Mouse (Mus musculus): ENCODE results near the gene Pxk. TPM values are rescaled to one million over a fixed set of nuclear protein-coding genes. Genes with fewer than 3 reads are reported as not detected.

The Pxk gene
- total and polyA plus RNA-seq, 3 experiments, result 2.1 to 14.0 (median 5.3) TPM

GRCm38 (mm10) chr14:8095562-8095950, 2.5 kb upstream of the Pxk start:
- Histone ChIP-seq H3K4me1 (ENCODE audit: insufficient read depth, low read depth, low read length) (peaks cover 25% of the 10 kb centered on the region), H3K9me3 (replicated peaks) (no peaks in the 10 kb centered on the region), H3K36me3 (replicated peaks) (peaks cover 11% of the 10 kb centered on the region), H3K27me3 (ENCODE audit: insufficient read depth, low read length) (no peaks in the 10 kb centered on the region), H3K4me3 (ENCODE audit: low read depth, low read length) (no peak overlapping the region)
- DNase-seq (ENCODE audit: low spot score) (no peak), ATAC-seq (ENCODE audit: extremely low read depth, insufficient number of reproducible peaks, low FRiP score, poor library complexity, severe bottlenecking) (no peak)
- TF ChIP-seq GATA1 (IDR thresholded peaks at IDR 0.05; ENCODE audit: borderline replicate concordance, low read length) (no peak), POLR2AphosphoS5 (IDR thresholded peaks at IDR 0.05; ENCODE audit: insufficient replicate concordance, low read depth, low read length) (no peak), TAL1 (conservative IDR thresholded peaks at IDR 0.05; ENCODE audit: low read depth, low read length) (no peak), GATA2 (IDR thresholded peaks at IDR 0.05; ENCODE audit: borderline replicate concordance, low read depth, low read length) (no peak), CTCF (IDR thresholded peaks at IDR 0.05; ENCODE audit: low read depth, low read length) (no peak)

- Histone ChIP-seq H3K36me3 (replicated peaks) (peaks cover 3% of the 10 kb centered on the region), H3K27me3 (ENCODE audit: insufficient read depth, low read length) (no peaks in the 10 kb centered on the region), H3K4me1 (ENCODE audit: insufficient read depth, low read depth, low read length) (peaks cover 25% of the 10 kb centered on the region), H3K9me3 (replicated peaks) (no peaks in the 10 kb centered on the region), H3K4me3 (ENCODE audit: low read depth, low read length) (peak overlapping the region; percentile 79)
- TF ChIP-seq CTCF (IDR thresholded peaks at IDR 0.05; ENCODE audit: low read depth, low read length), result no peak
- no peak for TF ChIP-seq POLR2AphosphoS5 (IDR thresholded peaks at IDR 0.05; ENCODE audit: insufficient replicate concordance, low read depth, low read length)
- no peak for TF ChIP-seq TAL1 (conservative IDR thresholded peaks at IDR 0.05; ENCODE audit: low read depth, low read length)
- no peak for TF ChIP-seq GATA1 (IDR thresholded peaks at IDR 0.05; ENCODE audit: borderline replicate concordance, low read length)
- TF ChIP-seq GATA2 (IDR thresholded peaks at IDR 0.05; ENCODE audit: borderline replicate concordance, low read depth, low read length), result no peak
- no peak for DNase-seq (ENCODE audit: low spot score)
- no peak for ATAC-seq (ENCODE audit: extremely low read depth, insufficient number of reproducible peaks, low FRiP score, poor library complexity, severe bottlenecking)
Measured at GRCm38 (mm10) chr14:8098687-8098995, 630 bp downstream of the Pxk start.

- peaks cover 3% of the 10 kb centered on the region for H3K36me3 ChIP-seq (replicated peaks)
- no peaks in the 10 kb centered on the region for H3K9me3 ChIP-seq (replicated peaks)
- ATAC-seq (ENCODE audit: extremely low read depth, insufficient number of reproducible peaks, low FRiP score, poor library complexity, severe bottlenecking) (no peak), DNase-seq (ENCODE audit: low spot score) (no peak)
- H3K4me1 ChIP-seq (ENCODE audit: insufficient read depth, low read depth, low read length), result peaks cover 25% of the 10 kb centered on the region
- H3K4me3 ChIP-seq (ENCODE audit: low read depth, low read length), result no peak overlapping the region
- H3K27me3 ChIP-seq (ENCODE audit: insufficient read depth, low read length), result no peaks in the 10 kb centered on the region
- no peak for TF ChIP-seq TAL1 (conservative IDR thresholded peaks at IDR 0.05; ENCODE audit: low read depth, low read length)
- no peak for TF ChIP-seq POLR2AphosphoS5 (IDR thresholded peaks at IDR 0.05; ENCODE audit: insufficient replicate concordance, low read depth, low read length)
- no peak for TF ChIP-seq GATA2 (IDR thresholded peaks at IDR 0.05; ENCODE audit: borderline replicate concordance, low read depth, low read length)
- no peak for TF ChIP-seq GATA1 (IDR thresholded peaks at IDR 0.05; ENCODE audit: borderline replicate concordance, low read length)
- TF ChIP-seq CTCF (IDR thresholded peaks at IDR 0.05; ENCODE audit: low read depth, low read length), result no peak
Measured at GRCm38 (mm10) chr14:8099561-8100021, 1.6 kb downstream of the Pxk start.

- H3K36me3 ChIP-seq (replicated peaks), result peaks cover 3% of the 10 kb centered on the region
- TF ChIP-seq CTCF (IDR thresholded peaks at IDR 0.05; ENCODE audit: low read depth, low read length) (no peak), POLR2AphosphoS5 (IDR thresholded peaks at IDR 0.05; ENCODE audit: insufficient replicate concordance, low read depth, low read length) (no peak), GATA2 (IDR thresholded peaks at IDR 0.05; ENCODE audit: borderline replicate concordance, low read depth, low read length) (no peak), TAL1 (conservative IDR thresholded peaks at IDR 0.05; ENCODE audit: low read depth, low read length) (no peak), GATA1 (IDR thresholded peaks at IDR 0.05; ENCODE audit: borderline replicate concordance, low read length) (no peak)
Measured at GRCm38 (mm10) chr14:8101886-8102285, 3.9 kb downstream of the Pxk start.

GRCm38 (mm10) chr14:8102676-8103075, 4.7 kb downstream of the Pxk start:
- Histone ChIP-seq H3K27me3 (ENCODE audit: insufficient read depth, low read length) (no peaks in the 10 kb centered on the region), H3K4me1 (ENCODE audit: insufficient read depth, low read depth, low read length) (peaks cover 15% of the 10 kb centered on the region), H3K36me3 (replicated peaks) (peaks cover 3% of the 10 kb centered on the region), H3K9me3 (replicated peaks) (no peaks in the 10 kb centered on the region), H3K4me3 (ENCODE audit: low read depth, low read length) (no peak overlapping the region)
- DNase-seq (ENCODE audit: low spot score), result no peak
- ATAC-seq (ENCODE audit: extremely low read depth, insufficient number of reproducible peaks, low FRiP score, poor library complexity, severe bottlenecking), result no peak
- TF ChIP-seq GATA2 (IDR thresholded peaks at IDR 0.05; ENCODE audit: borderline replicate concordance, low read depth, low read length), result no peak
- TF ChIP-seq POLR2AphosphoS5 (IDR thresholded peaks at IDR 0.05; ENCODE audit: insufficient replicate concordance, low read depth, low read length), result no peak
- TF ChIP-seq GATA1 (IDR thresholded peaks at IDR 0.05; ENCODE audit: borderline replicate concordance, low read length), result no peak

More at GRCm38 (mm10) chr14:8101886-8102285, 3.9 kb downstream of the Pxk start:
- Histone ChIP-seq H3K9me3 (replicated peaks) (no peaks in the 10 kb centered on the region), H3K4me1 (ENCODE audit: insufficient read depth, low read depth, low read length) (peaks cover 19% of the 10 kb centered on the region), H3K27me3 (ENCODE audit: insufficient read depth, low read length) (no peaks in the 10 kb centered on the region), H3K4me3 (ENCODE audit: low read depth, low read length) (no peak overlapping the region)
- no peak for ATAC-seq (ENCODE audit: extremely low read depth, insufficient number of reproducible peaks, low FRiP score, poor library complexity, severe bottlenecking)
- DNase-seq (ENCODE audit: low spot score), result no peak

GRCm38 (mm10) chr14:8108047-8108446, 10.0 kb downstream of the Pxk start:
- no peak for TF ChIP-seq TAL1 (conservative IDR thresholded peaks at IDR 0.05; ENCODE audit: low read depth, low read length)
- Histone ChIP-seq H3K9me3 (replicated peaks) (no peaks in the 10 kb centered on the region), H3K36me3 (replicated peaks) (peaks cover 3% of the 10 kb centered on the region), H3K4me3 (ENCODE audit: low read depth, low read length) (no peak overlapping the region), H3K4me1 (ENCODE audit: insufficient read depth, low read depth, low read length) (no peaks in the 10 kb centered on the region), H3K27me3 (ENCODE audit: insufficient read depth, low read length) (no peaks in the 10 kb centered on the region)
- DNase-seq (ENCODE audit: low spot score) (no peak), ATAC-seq (ENCODE audit: extremely low read depth, insufficient number of reproducible peaks, low FRiP score, poor library complexity, severe bottlenecking) (no peak)

GRCm38 (mm10) chr14:8108976-8109375, 11.0 kb downstream of the Pxk start:
- ATAC-seq (ENCODE audit: extremely low read depth, insufficient number of reproducible peaks, low FRiP score, poor library complexity, severe bottlenecking) (no peak), DNase-seq (ENCODE audit: low spot score) (no peak)
- TF ChIP-seq GATA2 (IDR thresholded peaks at IDR 0.05; ENCODE audit: borderline replicate concordance, low read depth, low read length) (no peak), CTCF (IDR thresholded peaks at IDR 0.05; ENCODE audit: low read depth, low read length) (no peak), TAL1 (conservative IDR thresholded peaks at IDR 0.05; ENCODE audit: low read depth, low read length) (no peak), GATA1 (IDR thresholded peaks at IDR 0.05; ENCODE audit: borderline replicate concordance, low read length) (no peak), POLR2AphosphoS5 (IDR thresholded peaks at IDR 0.05; ENCODE audit: insufficient replicate concordance, low read depth, low read length) (no peak)
- Histone ChIP-seq H3K4me1 (ENCODE audit: insufficient read depth, low read depth, low read length) (no peaks in the 10 kb centered on the region), H3K9me3 (replicated peaks) (no peaks in the 10 kb centered on the region), H3K4me3 (ENCODE audit: low read depth, low read length) (no peak overlapping the region), H3K36me3 (replicated peaks) (peaks cover 3% of the 10 kb centered on the region), H3K27me3 (ENCODE audit: insufficient read depth, low read length) (no peaks in the 10 kb centered on the region)

Data from G1E (cell line).